Mouse (Mus musculus) CH12.LX (cell line): ENCODE measurements around the gene Tcf7l1. TPM values are rescaled to one million over a fixed set of nuclear protein-coding genes. Genes with fewer than 3 reads are reported as not detected.

Experiments used
- DNase-seq: peaks from one replicate; pipeline ENCODE4 v3.0.0-alpha.2; 2013; ENCODE audit errors: extremely low read depth
- H3K27ac ChIP-seq: 2 replicates; pipeline ENCODE4 v1.5.1; 2012; ENCODE audit warnings: low read depth, mild to moderate bottlenecking, control low read depth, moderate library complexity; ENCODE audit not compliant: insufficient read depth
- H3K27me3 ChIP-seq: replicated peaks from 2 replicates; pipeline ENCODE3; 2012; ENCODE audit warnings: inconsistent platforms
- H3K36me3 ChIP-seq, 2 experiments: replicated peaks in 1 of 2; 2 replicates each; pipeline versions ENCODE3 to v1.6.1; 2012; ENCODE audit warnings: inconsistent platforms in 1 of 2, low read length in 1 of 2, mild to moderate bottlenecking in 1 of 2, mixed read lengths in 1 of 2, moderate library complexity in 1 of 2; ENCODE audit not compliant: control insufficient read depth in 1 of 2, insufficient read depth in 1 of 2
- H3K4me1 ChIP-seq, 2 experiments: 2 replicates each; pipeline ENCODE4 v1.6.1; 2012; ENCODE audit warnings: inconsistent platforms in 1 of 2, moderate library complexity in 1 of 2; ENCODE audit not compliant: insufficient read depth in 2 of 2, control insufficient read depth in 1 of 2
- H3K4me2 ChIP-seq: 2 replicates; pipeline ENCODE4 v1.6.1; 2012; ENCODE audit warnings: low read depth, mild to moderate bottlenecking, control low read depth; ENCODE audit not compliant: poor library complexity, insufficient read depth, severe bottlenecking
- H3K4me3 ChIP-seq, 3 experiments: fragments of 150-350 bp in 1 of 3; sonication (generic) in 1 of 3; replicated peaks in 1 of 3; 2 replicates each; pipeline versions ENCODE3 to v1.5.1; 2011 to 2012; ENCODE audit warnings: low read depth in 2 of 3, low read length in 2 of 3, mild to moderate bottlenecking in 2 of 3, moderate library complexity in 2 of 3, control low read depth in 1 of 3, improper control_type of control experiment in 1 of 3, inconsistent platforms in 1 of 3, mixed read lengths in 1 of 3; ENCODE audit not compliant: poor library complexity in 1 of 3
- H3K79me2 ChIP-seq: replicated peaks from 2 replicates; pipeline ENCODE4 v1.6.1; 2012; ENCODE audit warnings: mild to moderate bottlenecking, moderate library complexity; ENCODE audit not compliant: control insufficient read depth, poor library complexity, insufficient read depth, severe bottlenecking; ENCODE audit errors: extremely low read depth
- H3K9ac ChIP-seq: 2 replicates; pipeline ENCODE4 v1.6.1; 2012; ENCODE audit warnings: low read depth, mild to moderate bottlenecking, control low read depth, moderate library complexity; ENCODE audit not compliant: insufficient read depth
- H3K9me3 ChIP-seq: replicated peaks from 2 replicates; pipeline ENCODE3; 2012; ENCODE audit warnings: low read length, inconsistent platforms, mixed read lengths
- BHLHE40 ChIP-seq: IDR thresholded peaks from 2 replicates; pipeline ENCODE4 v1.6.1; 2011; ENCODE audit warnings: mild to moderate bottlenecking, low read depth, low read length, improper control_type of control experiment
- CTCF ChIP-seq, 2 experiments: IDR thresholded peaks in 1 of 2; conservative IDR thresholded peaks in 1 of 2; 2 replicates each; pipeline ENCODE4 v1.5.1; 2011 to 2012; ENCODE audit warnings: low read depth in 2 of 2, low read length in 2 of 2, improper control_type of control experiment in 1 of 2, inconsistent platforms in 1 of 2, mild to moderate bottlenecking in 1 of 2, moderate library complexity in 1 of 2
- EP300 ChIP-seq: IDR thresholded peaks from 2 replicates; pipeline ENCODE4 v1.6.1; 2011; ENCODE audit warnings: low read length, improper control_type of control experiment
- GABPA ChIP-seq: IDR thresholded peaks from 2 replicates; pipeline ENCODE4 v1.6.1; 2012; ENCODE audit warnings: low read depth, low read length, improper control_type of control experiment, inconsistent platforms; ENCODE audit not compliant: insufficient replicate concordance
- IRF4 ChIP-seq: IDR thresholded peaks from 2 replicates; pipeline ENCODE4 v1.6.1; 2014; ENCODE audit warnings: low read depth, mild to moderate bottlenecking, inconsistent platforms, low read length, improper control_type of control experiment
- JUND ChIP-seq: conservative IDR thresholded peaks from 2 replicates; pipeline ENCODE4 v1.6.1; 2011; ENCODE audit warnings: low read depth, low read length, improper control_type of control experiment
- KAT2A ChIP-seq: IDR thresholded peaks from 2 replicates; pipeline ENCODE4 v1.6.1; 2012; ENCODE audit warnings: low read length, improper control_type of control experiment, inconsistent platforms; ENCODE audit not compliant: insufficient replicate concordance
- MAX ChIP-seq: IDR thresholded peaks from 2 replicates; pipeline ENCODE4 v1.6.1; 2011; ENCODE audit warnings: low read length, improper control_type of control experiment
- MAZ ChIP-seq: IDR thresholded peaks from 2 replicates; pipeline ENCODE4 v1.6.1; 2012; ENCODE audit warnings: low read depth, mild to moderate bottlenecking, inconsistent platforms, low read length, improper control_type of control experiment, moderate library complexity
- MXI1 ChIP-seq: IDR thresholded peaks from 2 replicates; pipeline ENCODE4 v1.6.1; 2011; ENCODE audit warnings: mild to moderate bottlenecking, low read depth, low read length, improper control_type of control experiment
- NELFE ChIP-seq: IDR thresholded peaks from 2 replicates; pipeline ENCODE4 v1.6.1; 2011; ENCODE audit warnings: low read depth, low read length, improper control_type of control experiment
- PAX5 ChIP-seq: IDR thresholded peaks from 2 replicates; pipeline ENCODE4 v1.6.1; 2012; ENCODE audit warnings: low read length, inconsistent platforms, mixed read lengths
- POLR2A ChIP-seq: IDR thresholded peaks from 2 replicates; pipeline ENCODE4 v1.6.1; 2011; ENCODE audit warnings: low read depth, mild to moderate bottlenecking, improper control_type of control experiment, low read length
- RAD21 ChIP-seq: IDR thresholded peaks from 2 replicates; pipeline ENCODE4 v1.6.1; 2011; ENCODE audit warnings: low read depth, mild to moderate bottlenecking, low read length, improper control_type of control experiment, moderate library complexity
- RCOR1 ChIP-seq: conservative IDR thresholded peaks from 2 replicates; pipeline ENCODE4 v1.6.1; 2012; ENCODE audit warnings: low read depth, mild to moderate bottlenecking, inconsistent platforms, low read length, improper control_type of control experiment
- SIN3A ChIP-seq: IDR thresholded peaks from 2 replicates; pipeline ENCODE4 v1.6.1; 2012; ENCODE audit warnings: low read length, improper control_type of control experiment, inconsistent platforms
- SMC3 ChIP-seq: IDR thresholded peaks from 2 replicates; pipeline ENCODE4 v1.6.1; 2011; ENCODE audit warnings: low read depth, low read length, improper control_type of control experiment
- TCF12 ChIP-seq: IDR thresholded peaks from 2 replicates; pipeline ENCODE4 v1.6.1; 2014; ENCODE audit warnings: low read depth, mild to moderate bottlenecking, inconsistent platforms, low read length, improper control_type of control experiment
- USF2 ChIP-seq: conservative IDR thresholded peaks from 2 replicates; pipeline ENCODE4 v1.6.1; 2011; ENCODE audit warnings: low read depth, low read length, improper control_type of control experiment
- ZC3H11A ChIP-seq: IDR thresholded peaks from 2 replicates; pipeline ENCODE4 v1.6.1; 2012; ENCODE audit warnings: low read depth, mild to moderate bottlenecking, inconsistent platforms, low read length, improper control_type of control experiment
- ZKSCAN1 ChIP-seq: IDR thresholded peaks from 2 replicates; pipeline ENCODE4 v1.6.1; 2012; ENCODE audit warnings: low read depth, inconsistent platforms, low read length, improper control_type of control experiment, borderline replicate concordance
- ZMIZ1 ChIP-seq: IDR thresholded peaks from 2 replicates; pipeline ENCODE4 v1.6.1; 2012; ENCODE audit warnings: low read depth, mild to moderate bottlenecking, inconsistent platforms, low read length, improper control_type of control experiment
- dilution Hi-C: fragments of 300-500 bp; cut with MboI; formaldehyde crosslinking; loops from 2 replicates; pipeline ENCODE4 v1.14.3; 2020; ENCODE audit warnings: low sequenced_read_pairs; ENCODE audit not compliant: extremely low pct_unique_long_range_greater_than_20kb, extremely low pct_ligation_motif_present
- in situ Hi-C: fragments of 300-500 bp; cut with MboI; formaldehyde crosslinking; loops from 3 replicates; pipeline ENCODE4 v1.14.3; 2019; ENCODE audit warnings: low sequenced_read_pairs, low pct_ligation_motif_present, low pct_unique_long_range_greater_than_20kb, mixed read lengths
- polyA plus RNA-seq: library from polyadenylated mRNA; unstranded; fragments of >175 nt; gene quantifications from 2 replicates; pipeline ENCODE4 v1.2.1, GENCODE M21; 2012; ENCODE audit warnings: low read depth; ENCODE audit not compliant: insufficient read length
- total RNA-seq, 2 experiments: library from RNA; depleted of rRNA; stranded (reverse); fragments of 300-350 nt in 1 of 2; fragments of >200 nt in 1 of 2; gene quantifications; 2 replicates each; pipeline ENCODE4 v1.2.3; 2012 to 2014

The Tcf7l1 gene
- total and polyA plus RNA-seq, 3 experiments: 0.13 to 9.9 (median 0.47) TPM

DNA sequence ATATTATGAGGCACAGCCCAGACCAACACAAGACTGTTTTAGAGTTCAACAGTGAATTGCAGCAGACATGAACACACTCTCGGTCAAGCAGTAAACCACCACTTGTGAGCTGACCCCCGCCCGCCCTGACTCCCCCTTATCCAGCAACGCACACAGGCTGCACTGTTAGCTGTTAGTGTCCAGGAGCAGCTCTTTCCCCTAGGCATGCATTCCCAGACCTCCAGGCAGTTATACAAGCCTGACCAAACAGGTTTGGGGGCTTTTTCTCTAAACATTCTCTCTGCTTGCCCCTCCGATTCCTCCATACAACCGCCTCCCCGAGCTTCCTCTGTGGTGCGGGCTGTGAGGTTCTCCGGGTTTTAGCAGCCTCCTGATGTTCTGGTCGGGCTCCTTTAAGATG, 112.0 kb downstream of the Tcf7l1 start:
- dilution Hi-C loops: no loop called here

DNA sequence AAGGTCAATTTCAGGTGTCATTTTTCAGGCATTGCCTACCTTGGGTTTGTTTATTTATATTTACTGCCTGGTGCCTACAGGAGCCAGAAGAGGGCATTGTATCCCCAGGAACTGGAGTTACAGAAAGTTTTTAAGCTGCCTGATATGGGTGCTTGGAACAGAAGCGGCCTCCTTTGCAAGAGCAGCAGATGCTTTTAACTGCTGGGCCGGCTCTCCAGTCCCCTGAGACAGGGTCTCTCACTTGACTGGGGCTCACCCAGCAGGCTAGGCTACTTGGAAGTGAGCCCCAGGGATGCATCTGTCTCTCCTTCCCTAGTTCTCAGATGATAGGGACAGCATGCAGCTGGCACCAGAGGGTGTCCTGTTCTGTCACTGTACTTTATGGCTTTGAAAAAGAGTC, 112.7 kb downstream of the Tcf7l1 start:
- no peak for DNase-seq
- H3K9me3 ChIP-seq: no peaks in the 10 kb centered on the region
- dilution Hi-C loops (no loop called here), in situ Hi-C loops (no loop called here)
- no peak overlapping the region for H3K4me2 ChIP-seq
- no peak overlapping the region for H3K9ac ChIP-seq
- TF ChIP-seq IRF4 (no peak), SIN3A (no peak), RAD21 (peak; percentile 50), CTCF (conservative IDR thresholded peaks at IDR 0.05 in 1 of 2, IDR thresholded peaks at IDR 0.05 in 1 of 2; ENCODE audit: low read depth in 2 of 2, low read length in 2 of 2) (peak in 1 of 2 experiments; percentile 53; a peak in 2 of 4 replicates), ZMIZ1 (no peak), SMC3 (peak; percentile 28; the same call in 1 of the 2 replicates)
- peaks cover 4 to 9% of the 10 kb centered on the region in 2 experiments for H3K4me1 ChIP-seq
- H3K27me3 ChIP-seq: peaks cover 7% of the 10 kb centered on the region
- no peak overlapping the region for H3K4me3 ChIP-seq
- no peaks in the 10 kb centered on the region for H3K36me3 ChIP-seq
- H3K79me2 ChIP-seq: no peaks in the 10 kb centered on the region
- no peak overlapping the region for H3K27ac ChIP-seq

More for the DNA sequence above, 112.0 kb downstream of the Tcf7l1 start:
- Histone ChIP-seq H3K9ac (no peak overlapping the region), H3K27me3 (peaks cover 3% of the 10 kb centered on the region), H3K9me3 (no peaks in the 10 kb centered on the region), H3K4me2 (no peak overlapping the region), H3K36me3 (no peaks in the 10 kb centered on the region), H3K79me2 (no peaks in the 10 kb centered on the region), H3K27ac (no peak overlapping the region), H3K4me3 (no peak overlapping the region), H3K4me1 (peaks cover 5 to 16% of the 10 kb centered on the region in 2 experiments)
- TF ChIP-seq EP300 (no peak), USF2 (no peak), POLR2A (no peak), PAX5 (no peak), ZKSCAN1 (no peak), ZC3H11A (no peak), MAZ (no peak), RCOR1 (no peak), JUND (no peak), KAT2A (no peak), TCF12 (no peak), MAX (no peak), BHLHE40 (no peak), MXI1 (no peak), GABPA (no peak), SMC3 (no peak), NELFE (no peak)
- no peak for DNase-seq
- in situ Hi-C loops: no loop called here
